In genomic region chr13:90725053-90725827, GRCm38 (mm10) we compare ENCODE assay signal across 25 mouse cellular contexts.
DNase-seq lines count a peak whose midpoint lies in the region; ATAC-seq lines count a peak whose summit lies in the region.
"Had no signal": no experiment of that assay in that cellular context is flagged by ENCODE, and none has a peak within 500 bp of the region (broad histone marks: within the 10 kb centered on the region; RNA-seq: fewer than 3 reads in every experiment).

No protein-coding gene starts in this region.

- H3K4me2 ChIP-seq in forebrain, embryonic 15.5 days (replicated peaks), result no peak overlapping the region
- H3K4me2 ChIP-seq in forebrain, embryonic 11.5 days (ENCODE audit: low read depth, low read length, severe bottlenecking), result no peak overlapping the region
- no peak overlapping the region for H3K4me2 ChIP-seq in heart, embryonic 13.5 days
- H3K4me2 ChIP-seq: embryonic facial prominence, embryonic 13.5 days; hindbrain, embryonic 12.5 days; limb, embryonic 13.5 days; neural tube, embryonic 13.5 days had no signal

- H3K36me3 ChIP-seq in forebrain, embryonic 15.5 days, result no peaks in the 10 kb centered on the region
- H3K36me3 ChIP-seq in forebrain, embryonic 11.5 days (ENCODE audit: control insufficient read depth, insufficient read depth, low read length), result no peaks in the 10 kb centered on the region
- H3K36me3 ChIP-seq in heart, embryonic 10.5 days, result no peaks in the 10 kb centered on the region
- H3K36me3 ChIP-seq in heart, embryonic 13.5 days, result no peaks in the 10 kb centered on the region
- H3K36me3 ChIP-seq: embryonic facial prominence, embryonic 13.5 days; G1E; hindbrain, embryonic 12.5 days; limb, embryonic 13.5 days; neural tube, embryonic 13.5 days had no signal

- no peak overlapping the region for H3K9ac ChIP-seq in forebrain, embryonic 15.5 days (replicated peaks)
- no peak overlapping the region for H3K9ac ChIP-seq in forebrain, embryonic 11.5 days (ENCODE audit: low read length)
- H3K9ac ChIP-seq in heart, embryonic 13.5 days, result no peak overlapping the region
- H3K9ac ChIP-seq: embryonic facial prominence, embryonic 13.5 days; hindbrain, embryonic 12.5 days; limb, embryonic 13.5 days; liver, embryonic 14.5 days; neural tube, embryonic 13.5 days had no signal

- no peak for DNase-seq in forebrain, embryonic 11.5 days (ENCODE audit: low spot score)
- DNase-seq in heart, embryonic 10.5 days (ENCODE audit: low spot score), result no peak
- no peak for DNase-seq in heart, adult 9 months (ENCODE audit: low spot score in 2 of 2)
- DNase-seq in adipocyte (ENCODE audit: low spot score), result peak; percentile 60
- DNase-seq: adrenal gland, postnatal 14 days; cerebellum, adult 11 months; cerebellum, postnatal 10 days; kidney, adult 18-20 months; kidney, postnatal 10 days; layer of hippocampus, postnatal 36 days; midbrain, embryonic 14.5 days; right cerebral cortex, adult 18-20 months; thymus, postnatal 25 days had no signal

- H3K27ac ChIP-seq in forebrain, embryonic 15.5 days (replicated peaks), result no peak overlapping the region
- no peak overlapping the region for H3K27ac ChIP-seq in forebrain, embryonic 11.5 days (ENCODE audit: low read depth, low read length)
- peak overlapping the region; percentile 59 for H3K27ac ChIP-seq in heart, embryonic 10.5 days
- H3K27ac ChIP-seq in heart, embryonic 13.5 days (replicated peaks), result peak overlapping the region; percentile 26; the same call in 1 of the 2 replicates
- H3K27ac ChIP-seq: embryonic facial prominence, embryonic 13.5 days; hindbrain, embryonic 12.5 days; layer of hippocampus, adult 2 months; limb, embryonic 13.5 days; liver, embryonic 14.5 days; neural tube, embryonic 13.5 days; stomach, postnatal 0 days had no signal

- H3K9me3 ChIP-seq in forebrain, embryonic 15.5 days, result no peaks in the 10 kb centered on the region
- H3K9me3 ChIP-seq in forebrain, embryonic 11.5 days (ENCODE audit: control insufficient read depth, low read length), result no peaks in the 10 kb centered on the region
- no peaks in the 10 kb centered on the region for H3K9me3 ChIP-seq in heart, embryonic 10.5 days
- no peaks in the 10 kb centered on the region for H3K9me3 ChIP-seq in heart, embryonic 13.5 days
- H3K9me3 ChIP-seq: embryonic facial prominence, embryonic 13.5 days; G1E; hindbrain, embryonic 12.5 days; limb, embryonic 13.5 days; neural tube, embryonic 13.5 days had no signal

- peak; percentile 37; the same call in 1 of the 2 replicates for ATAC-seq in forebrain, embryonic 15.5 days (replicated peaks)
- no peak for ATAC-seq in forebrain, embryonic 11.5 days (replicated peaks; ENCODE audit: low FRiP score)
- no peak for ATAC-seq in heart, embryonic 13.5 days (ENCODE audit: extremely low read depth, insufficient number of reproducible peaks, low FRiP score, low TSS enrichment)
- no peak for ATAC-seq in megakaryocyte-erythroid progenitor cell, adult 5-6 weeks (replicated peaks; ENCODE audit: low FRiP score, low TSS enrichment, poor library complexity, severe bottlenecking)
- ATAC-seq: activated CD4-positive, CD25-positive, alpha-beta regulatory T cell, adult 4 months had no signal

- no peaks in the 10 kb centered on the region for H3K27me3 ChIP-seq in forebrain, embryonic 15.5 days
- no peaks in the 10 kb centered on the region for H3K27me3 ChIP-seq in forebrain, embryonic 11.5 days (ENCODE audit: control insufficient read depth, insufficient read depth, low read length)
- H3K27me3 ChIP-seq in heart, embryonic 10.5 days (ENCODE audit: insufficient read depth, poor library complexity, severe bottlenecking), result no peaks in the 10 kb centered on the region
- no peaks in the 10 kb centered on the region for H3K27me3 ChIP-seq in heart, embryonic 13.5 days (replicated peaks)
- H3K27me3 ChIP-seq: embryonic facial prominence, embryonic 13.5 days; hindbrain, embryonic 12.5 days; limb, embryonic 13.5 days; neural tube, embryonic 13.5 days had no signal

- 80% methylated on average over 10 of the region's 10 CpGs for whole genome bisulfite sequencing in forebrain, embryonic 15.5 days
- 88% methylated on average over 10 of the region's 10 CpGs for WGBS in forebrain, embryonic 11.5 days
- WGBS in heart, embryonic 10.5 days, result 72% methylated on average over 10 of the region's 10 CpGs
- WGBS in heart, embryonic 13.5 days, result 64% methylated on average over 10 of the region's 10 CpGs

- H3K4me3 ChIP-seq in forebrain, embryonic 15.5 days, result no peak overlapping the region
- no peak overlapping the region for H3K4me3 ChIP-seq in forebrain, embryonic 11.5 days (ENCODE audit: low read depth, low read length)
- no peak overlapping the region for H3K4me3 ChIP-seq in heart, embryonic 10.5 days
- H3K4me3 ChIP-seq in heart, embryonic 13.5 days, result no peak overlapping the region
- H3K4me3 ChIP-seq: embryonic facial prominence, embryonic 13.5 days; hindbrain, embryonic 12.5 days; layer of hippocampus, adult 2 months; limb, embryonic 13.5 days; neural tube, embryonic 13.5 days had no signal

- H3K4me1 ChIP-seq in forebrain, embryonic 15.5 days, result peaks cover 11% of the 10 kb centered on the region
- no peaks in the 10 kb centered on the region for H3K4me1 ChIP-seq in forebrain, embryonic 11.5 days (replicated peaks; ENCODE audit: control insufficient read depth, insufficient read depth, low read length)
- peaks cover 15% of the 10 kb centered on the region; the same call in 1 of the 2 replicates for H3K4me1 ChIP-seq in heart, embryonic 10.5 days
- H3K4me1 ChIP-seq in heart, embryonic 13.5 days, result peaks cover 22% of the 10 kb centered on the region

Comparison
In these comparisons a context has a peak if more than half of its experiments do, and no peak if none do; other contexts are left out.
1. H3K27ac ChIP-seq: peak in heart, embryonic 10.5 days (single experiment) and heart, embryonic 13.5 days (single experiment); none in forebrain, embryonic 15.5 days (single experiment) and forebrain, embryonic 11.5 days (single experiment).